Mouse (Mus musculus): ENCODE measurements at regions not wholly inside any gene's neighbourhood (a gene's known extent, or its start where the extent isn't known, plus 50 kb on each side); places are given as distances from the start of the nearest gene placed in this dataset.

DNA sequence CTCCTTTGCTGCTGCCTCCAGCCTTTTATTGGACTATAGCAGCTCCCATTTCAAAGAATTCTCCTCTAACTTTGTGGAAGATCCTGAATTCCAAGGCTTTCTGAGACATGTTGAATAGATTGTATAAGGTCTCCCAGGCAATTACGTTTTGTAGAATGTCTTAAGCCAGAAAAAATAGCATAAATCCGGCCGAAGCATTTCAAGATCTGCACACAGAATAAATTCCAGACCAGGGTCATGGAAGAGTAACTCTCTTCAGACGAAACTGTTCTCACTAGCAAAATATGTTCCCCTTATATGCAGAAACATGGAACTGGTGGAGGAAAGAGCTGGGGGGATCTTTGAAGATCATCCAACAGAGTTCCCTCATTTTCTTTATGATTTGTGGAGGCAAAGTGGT lies 259.5 kb downstream of the Pmp22 start:
- TF ChIP-seq CTCF (IDR thresholded peaks at IDR 0.05; ENCODE audit: extremely low read depth, insufficient read depth, insufficient read length, insufficient replicate concordance) (no peak), POLR2A (IDR thresholded peaks at IDR 0.05; ENCODE audit: low read depth, low read length) (no peak)

Data from spleen, adult 2 months (tissue).